Mouse (Mus musculus) kidney, embryonic 14.5 days (tissue): ENCODE data around the gene Rxra. TPM values are rescaled to one million over a fixed set of nuclear protein-coding genes. Genes with fewer than 3 reads are reported as not detected.
A peak's percentile ranks its signal among the peaks of the same experiment; 100 is the strongest.

Experiments
- ATAC-seq: fragments of 200-750 bp; cut with Nextera tagmentation; 2 replicates; pipeline ENCODE4 v1.8.0; 2017; ENCODE audit warnings: moderate number of reproducible peaks, mild to moderate bottlenecking, moderate TSS enrichment, moderate library complexity; ENCODE audit not compliant: low FRiP score, low TSS enrichment
- H3K27ac ChIP-seq: fragments of 300-500 bp; sonication (generic); 2 replicates; pipeline ENCODE4 v1.5.1; 2014; ENCODE audit warnings: low read depth, mild to moderate bottlenecking, low read length, moderate library complexity, mixed read lengths
- H3K27me3 ChIP-seq: fragments of 300-500 bp; sonication (generic); 2 replicates; pipeline ENCODE4 v1.6.1; 2014; ENCODE audit warnings: mild to moderate bottlenecking, low read length; ENCODE audit not compliant: control insufficient read depth, insufficient read depth
- H3K36me3 ChIP-seq: fragments of 300-500 bp; sonication (generic); 2 replicates; pipeline ENCODE4 v1.6.1; 2014; ENCODE audit warnings: low read length, mixed read lengths; ENCODE audit not compliant: control insufficient read depth, insufficient read depth
- H3K4me1 ChIP-seq: fragments of 300-500 bp; sonication (generic); 2 replicates; pipeline ENCODE4 v1.6.1; 2014; ENCODE audit warnings: low read length, mixed read lengths; ENCODE audit not compliant: control insufficient read depth, insufficient read depth
- H3K4me2 ChIP-seq: fragments of 300-500 bp; sonication (generic); replicated peaks from 2 replicates; pipeline ENCODE4 v1.6.1; 2014; ENCODE audit warnings: low read depth, mild to moderate bottlenecking, low read length
- H3K4me3 ChIP-seq: fragments of 300-500 bp; sonication (generic); 2 replicates; pipeline ENCODE4 v1.5.1; 2014; ENCODE audit warnings: mild to moderate bottlenecking, low read length
- H3K9ac ChIP-seq: fragments of 300-500 bp; sonication (generic); 2 replicates; pipeline ENCODE4 v1.6.1; 2014; ENCODE audit warnings: low read depth, mild to moderate bottlenecking, low read length, moderate library complexity
- H3K9me3 ChIP-seq: fragments of 300-500 bp; sonication (generic); 2 replicates; pipeline ENCODE4 v1.6.1; 2016; ENCODE audit warnings: low read length; ENCODE audit not compliant: control insufficient read depth
- WGBS: fragments of 180-500 bp; shearing (Covaris S2); extraction: QIAGEN DNeasy Blood & Tissue Kit; methylation state at CpG from one replicate; pipeline ENCODE4 v1.1.7; 2014; 5-methylcytosine and 5-hydroxymethylcytosine counted together
- polyA plus RNA-seq: library from polyadenylated mRNA; unstranded; fragments of >200 nt; fragmentation: Nextera tagmentation; extraction: Ambion mirVana; gene quantifications from 2 replicates; pipeline ENCODE4 v1.2.1, GENCODE M21; 2014

The Rxra gene
- polyA plus RNA-seq, 1 experiment from 2014 or later = 6.2 TPM

- Histone ChIP-seq H3K4me1 (peaks cover 14% of the 10 kb centered on the region), H3K4me3 (no peak overlapping the region), H3K9ac (no peak overlapping the region), H3K4me2 (no peak overlapping the region), H3K36me3 (no peaks in the 10 kb centered on the region), H3K9me3 (no peaks in the 10 kb centered on the region), H3K27me3 (no peaks in the 10 kb centered on the region), H3K27ac (no peak overlapping the region)
- 61% methylated on average over 6 of the region's 6 CpGs for WGBS
- ATAC-seq = no peak
Measured at GRCm38 (mm10) chr2:27778289-27778688, 102.0 kb downstream of the Rxra start.

DNA sequence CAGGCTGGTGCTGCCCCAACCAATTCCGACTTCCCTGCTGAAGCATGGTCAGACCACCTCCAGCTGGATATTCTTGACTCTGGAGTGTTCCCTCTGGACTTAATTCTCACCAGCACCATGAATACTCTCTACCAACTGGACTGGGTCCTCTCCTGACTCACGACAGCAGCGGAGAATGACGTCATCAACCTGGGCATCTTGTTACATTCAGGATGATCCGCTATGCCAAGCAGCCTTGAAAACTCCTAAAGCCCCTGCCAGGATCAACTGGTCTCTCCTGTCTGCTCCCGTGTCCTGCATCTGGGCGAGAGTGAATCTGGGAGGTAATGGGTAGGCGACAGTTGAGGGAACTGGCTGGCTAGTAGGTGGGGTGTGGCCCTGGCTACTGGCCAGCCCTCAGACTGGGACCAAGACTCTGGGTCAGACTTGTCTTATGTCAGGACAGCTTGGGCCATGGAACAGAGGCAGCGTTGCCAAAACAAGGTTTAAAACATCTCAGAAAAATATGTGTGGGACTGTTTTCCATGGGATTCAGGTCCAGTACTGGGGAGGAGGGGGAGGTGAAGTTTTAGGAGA, 103.1 kb downstream of the Rxra start:
- no peak for ATAC-seq
- no peaks in the 10 kb centered on the region for H3K9me3 ChIP-seq
- H3K36me3 ChIP-seq = no peaks in the 10 kb centered on the region
- no peak overlapping the region for H3K4me3 ChIP-seq
- 79% methylated on average over 9 of the region's 9 CpGs for WGBS
- H3K9ac ChIP-seq = no peak overlapping the region
- H3K27me3 ChIP-seq = no peaks in the 10 kb centered on the region
- H3K4me2 ChIP-seq = no peak overlapping the region
- no peak overlapping the region for H3K27ac ChIP-seq
- peaks cover 6% of the 10 kb centered on the region; the same call in 1 of the 2 replicates for H3K4me1 ChIP-seq

DNA sequence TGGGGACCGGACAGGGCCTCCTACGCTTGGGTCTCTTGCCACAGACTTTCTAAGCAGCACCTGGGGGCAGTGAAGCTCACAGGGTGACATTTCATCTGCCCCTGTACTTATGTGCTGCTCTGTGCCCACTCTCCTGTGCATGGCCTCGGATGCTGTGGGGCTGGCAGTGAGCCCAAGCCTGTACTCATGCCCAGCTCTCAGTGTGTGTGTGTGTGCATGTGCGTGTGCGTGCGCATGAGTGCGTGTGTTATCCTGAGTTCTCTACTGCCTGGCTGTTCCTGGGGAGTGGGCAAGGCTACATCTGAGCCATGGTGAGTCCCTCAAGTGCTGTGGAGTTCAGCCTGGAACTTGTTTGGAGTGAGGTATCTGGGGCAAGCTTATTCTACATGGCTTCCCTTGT, 103.9 kb downstream of the Rxra start:
- 89% methylated on average over 7 of the region's 7 CpGs for WGBS
- Histone ChIP-seq H3K4me1 (peaks cover 6% of the 10 kb centered on the region; the same call in 1 of the 2 replicates), H3K27ac (no peak overlapping the region), H3K4me2 (no peak overlapping the region), H3K36me3 (no peaks in the 10 kb centered on the region), H3K9me3 (no peaks in the 10 kb centered on the region), H3K27me3 (no peaks in the 10 kb centered on the region), H3K4me3 (no peak overlapping the region), H3K9ac (no peak overlapping the region)
- no peak for ATAC-seq

GRCm38 (mm10) chr2:27785363-27785762, 109.1 kb downstream of the Rxra start:
- H3K4me1 ChIP-seq = no peaks in the 10 kb centered on the region
- WGBS = 93% methylated on average over 8 of the region's 8 CpGs
- H3K4me2 ChIP-seq = no peak overlapping the region
- H3K9ac ChIP-seq = no peak overlapping the region
- no peaks in the 10 kb centered on the region for H3K27me3 ChIP-seq
- H3K9me3 ChIP-seq = no peaks in the 10 kb centered on the region
- H3K36me3 ChIP-seq = no peaks in the 10 kb centered on the region
- no peak for ATAC-seq
- H3K27ac ChIP-seq = no peak overlapping the region
- no peak overlapping the region for H3K4me3 ChIP-seq

DNA sequence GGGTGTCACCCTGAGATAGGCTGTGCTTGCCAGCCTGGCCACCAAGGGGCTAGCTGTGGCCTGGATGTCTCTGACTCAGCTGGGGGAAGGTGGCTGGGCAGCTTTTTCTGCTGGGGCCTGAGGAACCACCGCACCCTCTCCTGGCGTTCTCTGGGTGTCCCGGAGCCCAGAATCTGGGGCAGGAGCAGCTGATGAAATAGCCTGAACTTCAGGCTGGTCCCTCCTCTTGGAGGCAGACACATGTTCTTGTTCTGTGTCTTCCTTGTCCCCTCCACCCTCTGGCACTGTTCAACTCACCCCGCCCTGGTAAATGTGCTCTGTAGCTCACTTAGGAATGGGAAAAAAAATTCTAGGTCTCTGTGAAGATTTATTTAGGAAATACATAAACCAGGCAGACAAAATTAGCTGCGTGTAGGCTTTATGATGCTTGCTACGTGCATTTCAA, 109.8 kb downstream of the Rxra start:
- no peaks in the 10 kb centered on the region for H3K9me3 ChIP-seq
- H3K36me3 ChIP-seq = no peaks in the 10 kb centered on the region
- WGBS = 83% methylated on average over 6 of the region's 6 CpGs
- H3K4me1 ChIP-seq = no peaks in the 10 kb centered on the region
- H3K4me2 ChIP-seq = no peak overlapping the region
- no peak overlapping the region for H3K4me3 ChIP-seq
- ATAC-seq = no peak
- no peak overlapping the region for H3K9ac ChIP-seq
- no peaks in the 10 kb centered on the region for H3K27me3 ChIP-seq
- no peak overlapping the region for H3K27ac ChIP-seq

DNA sequence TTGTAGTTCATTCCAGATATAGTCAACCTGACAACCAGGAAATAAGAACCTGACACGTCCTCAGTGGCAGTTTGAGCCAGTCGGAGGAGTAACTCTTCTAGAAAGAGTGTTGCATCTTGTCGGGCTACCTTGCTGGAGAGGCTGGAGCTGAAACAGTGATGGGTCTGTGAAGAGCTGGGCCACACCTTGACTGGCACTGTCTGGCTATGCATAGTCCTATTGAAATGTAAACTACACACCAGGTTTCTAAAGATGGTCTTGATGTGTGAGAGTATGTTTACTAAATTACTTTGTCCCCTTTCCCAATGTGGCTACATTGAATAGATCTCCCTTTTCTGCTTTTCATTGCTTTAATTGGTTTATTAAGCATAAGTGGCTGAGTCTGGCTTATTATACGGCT, 115.3 kb downstream of the Rxra start:
- H3K9me3 ChIP-seq = no peaks in the 10 kb centered on the region
- no peaks in the 10 kb centered on the region for H3K27me3 ChIP-seq
- ATAC-seq = no peak
- H3K4me1 ChIP-seq = no peaks in the 10 kb centered on the region
- no peaks in the 10 kb centered on the region for H3K36me3 ChIP-seq
- 87% methylated on average over 4 of the region's 4 CpGs for WGBS
- no peak overlapping the region for H3K4me2 ChIP-seq
- H3K4me3 ChIP-seq = no peak overlapping the region
- H3K9ac ChIP-seq = no peak overlapping the region
- no peak overlapping the region for H3K27ac ChIP-seq

DNA sequence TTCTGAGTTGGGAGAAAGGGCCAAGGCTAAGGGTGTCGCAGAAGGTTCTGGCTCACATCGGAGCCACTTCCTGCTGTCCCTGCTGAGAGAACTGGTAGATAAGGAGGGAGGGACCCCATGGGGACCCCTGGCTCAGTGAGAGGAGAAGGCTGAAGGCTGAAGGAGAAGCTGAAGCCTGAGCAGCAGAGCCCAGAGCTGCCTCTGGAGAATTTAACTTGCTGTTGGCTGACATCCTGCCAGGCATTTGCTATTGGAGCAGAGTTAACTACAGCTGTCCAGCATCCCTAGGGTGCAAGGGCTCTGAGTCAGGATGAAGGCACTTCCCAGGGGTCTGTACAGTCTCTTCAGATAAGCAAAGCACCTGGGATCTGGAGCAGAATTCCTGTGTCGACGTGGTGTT, 122.8 kb downstream of the Rxra start:
- Histone ChIP-seq H3K27ac (no peak overlapping the region), H3K4me2 (no peak overlapping the region), H3K4me3 (no peak overlapping the region), H3K9me3 (no peaks in the 10 kb centered on the region), H3K4me1 (no peaks in the 10 kb centered on the region), H3K9ac (no peak overlapping the region), H3K36me3 (no peaks in the 10 kb centered on the region), H3K27me3 (no peaks in the 10 kb centered on the region)
- WGBS = 65% methylated on average over 4 of the region's 4 CpGs
- no peak for ATAC-seq

GRCm38 (mm10) chr2:27801041-27801440, 124.8 kb downstream of the Rxra start:
- ATAC-seq = no peak
- no peak overlapping the region for H3K4me3 ChIP-seq
- H3K36me3 ChIP-seq = no peaks in the 10 kb centered on the region
- WGBS = 78% methylated on average over 2 of the region's 2 CpGs
- no peaks in the 10 kb centered on the region for H3K9me3 ChIP-seq
- no peak overlapping the region for H3K4me2 ChIP-seq
- H3K27me3 ChIP-seq = no peaks in the 10 kb centered on the region
- no peaks in the 10 kb centered on the region for H3K4me1 ChIP-seq
- H3K27ac ChIP-seq = no peak overlapping the region
- no peak overlapping the region for H3K9ac ChIP-seq

- peak overlapping the region; percentile 19; the same call in 1 of the 2 replicates for H3K9ac ChIP-seq
- no peaks in the 10 kb centered on the region for H3K9me3 ChIP-seq
- no peak overlapping the region for H3K4me2 ChIP-seq
- no peak overlapping the region for H3K27ac ChIP-seq
- no peaks in the 10 kb centered on the region for H3K27me3 ChIP-seq
- no peaks in the 10 kb centered on the region for H3K36me3 ChIP-seq
- no peaks in the 10 kb centered on the region for H3K4me1 ChIP-seq
- WGBS = 24% methylated on average over 9 of the region's 9 CpGs
- peak; percentile 75 for ATAC-seq
- H3K4me3 ChIP-seq = no peak overlapping the region
Measured at GRCm38 (mm10) chr2:27802493-27802892, 126.3 kb downstream of the Rxra start.
